Mouse (Mus musculus) activated CD4-positive, CD25-positive, alpha-beta regulatory T cell, adult 4 months (primary cell): ENCODE data around the gene Rel. TPM values are rescaled to one million over a fixed set of nuclear protein-coding genes. Genes with fewer than 3 reads are reported as not detected.
"Not testable (repeated sequence)": the region's sequence is repeated elsewhere in the genome, so short reads cannot be mapped to it uniquely, and the experiment has no call there.

ENCODE experiments used
- ATAC-seq: one replicate; pipeline ENCODE4 v1.8.0; 2017
- polyA plus RNA-seq, 2 experiments: library from polyadenylated mRNA; unstranded; fragments of 100-300 nt; shearing (Covaris generic); gene quantifications; one replicate each; pipeline ENCODE4 v1.2.1; 2017

Rel gene
- polyA plus RNA-seq, result 10 to 100 TPM; 19.5 to 23.8 TPM

DNA sequence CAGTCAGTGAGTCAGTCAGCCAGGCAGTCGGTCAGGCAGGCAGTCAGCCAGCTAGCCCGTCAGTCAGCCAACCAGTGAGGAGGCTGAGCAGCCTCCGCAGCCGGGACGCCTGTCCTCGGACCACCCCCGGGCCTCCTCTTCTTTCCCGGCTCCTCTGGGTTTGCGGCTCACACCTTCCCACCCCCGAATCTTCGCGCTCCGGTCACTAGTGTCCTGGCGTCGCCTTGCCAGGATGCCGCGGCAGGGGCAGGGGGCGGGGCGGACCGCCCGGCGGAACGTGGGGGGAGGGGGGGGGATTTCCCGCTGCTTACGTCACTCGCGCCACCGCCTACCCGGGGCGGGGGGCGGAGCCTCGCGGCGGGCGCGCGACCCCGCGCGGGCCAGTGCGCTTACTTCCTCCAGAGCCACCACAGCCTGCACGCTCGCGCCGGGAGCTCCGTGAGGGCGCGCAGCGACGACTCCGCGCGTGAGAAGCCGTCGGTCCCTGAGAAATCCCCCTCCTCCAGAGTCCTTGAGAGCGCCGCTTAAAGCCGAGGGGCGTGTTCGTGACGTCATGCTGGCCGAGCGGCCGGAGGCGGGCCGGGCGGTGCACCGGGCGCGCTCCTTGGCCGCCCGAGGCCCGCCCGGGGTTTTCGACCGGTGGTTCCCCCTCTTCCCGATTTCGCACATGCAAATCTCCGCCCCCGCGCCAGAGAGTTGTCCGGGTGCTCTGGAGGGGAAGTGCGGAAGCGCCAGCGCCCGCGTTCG, at the start of gene Rel:
Rel (minus strand) TSS at position 211 of the 747 bp plus-strand sequence.
- ATAC-seq, result peak; percentile 53

GRCm38 (mm10) chr11:23818745-23819144, 48.0 kb upstream of the Rel start:
- peak; percentile 67 for ATAC-seq

DNA sequence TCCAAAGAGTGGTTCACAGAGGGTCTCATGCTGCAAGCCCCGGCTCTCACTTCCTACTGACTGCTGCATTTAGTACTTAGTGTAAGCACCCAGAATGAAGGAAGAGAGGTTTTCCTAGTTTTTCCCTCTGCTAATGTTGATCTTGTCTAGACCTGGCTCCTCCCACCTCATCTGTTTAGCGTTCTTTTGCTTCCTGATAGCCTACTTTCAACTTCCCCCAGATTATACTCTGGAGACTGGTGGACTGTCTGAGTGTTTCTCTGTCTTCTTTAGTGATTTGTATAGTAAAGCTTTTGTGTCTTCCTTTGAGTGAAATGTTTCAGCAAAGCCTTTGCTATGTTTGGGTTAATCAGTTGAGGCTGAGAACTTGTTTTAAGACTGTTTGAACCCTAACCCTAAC, 40.0 kb upstream of the Rel start:
- no peak for ATAC-seq

DNA sequence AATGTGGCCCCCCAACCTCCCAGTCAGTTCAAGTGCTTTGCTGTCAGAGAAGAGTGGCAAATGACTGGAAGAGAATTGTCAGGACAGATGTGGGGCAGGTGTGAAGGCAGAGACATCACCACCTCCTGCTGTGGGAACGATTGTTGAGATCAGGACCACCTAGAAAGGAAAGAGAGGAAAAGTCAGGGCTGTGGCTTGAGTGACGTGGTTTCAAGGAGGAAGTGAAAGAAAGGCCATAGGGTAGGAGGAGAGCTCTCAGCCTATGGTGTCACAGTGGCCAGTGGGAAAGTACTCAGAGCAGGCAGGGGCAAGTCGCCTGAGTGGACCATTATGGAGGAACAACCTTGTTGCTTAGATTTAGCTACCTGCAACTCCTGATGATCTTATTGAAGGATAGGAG, 34.9 kb upstream of the Rel start:
- no peak for ATAC-seq

- ATAC-seq, result no peak
Observed at GRCm38 (mm10) chr11:23803136-23803535, 32.4 kb upstream of the Rel start.

DNA sequence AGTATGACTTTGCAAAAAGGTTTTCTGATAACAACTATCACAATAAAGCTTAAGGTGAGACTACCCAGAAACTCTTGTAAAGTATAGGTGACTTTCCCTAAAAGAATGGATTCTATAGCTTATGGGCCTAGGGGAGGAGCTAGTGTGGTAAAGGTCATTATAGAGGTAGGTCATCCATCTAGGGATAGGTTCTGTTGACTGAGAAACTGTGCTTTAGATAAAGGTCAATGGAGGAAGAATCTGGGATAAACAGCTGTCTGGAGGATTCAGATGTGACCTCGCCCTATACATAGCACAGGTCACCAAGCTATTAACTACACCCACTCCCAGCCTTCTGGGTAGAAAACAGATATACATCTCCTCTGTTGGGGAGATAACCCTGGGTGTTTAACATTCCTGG, 31.5 kb upstream of the Rel start:
- no peak for ATAC-seq

- ATAC-seq, result peak; percentile 40
Observed at GRCm38 (mm10) chr11:23801851-23802250, 31.1 kb upstream of the Rel start.

DNA sequence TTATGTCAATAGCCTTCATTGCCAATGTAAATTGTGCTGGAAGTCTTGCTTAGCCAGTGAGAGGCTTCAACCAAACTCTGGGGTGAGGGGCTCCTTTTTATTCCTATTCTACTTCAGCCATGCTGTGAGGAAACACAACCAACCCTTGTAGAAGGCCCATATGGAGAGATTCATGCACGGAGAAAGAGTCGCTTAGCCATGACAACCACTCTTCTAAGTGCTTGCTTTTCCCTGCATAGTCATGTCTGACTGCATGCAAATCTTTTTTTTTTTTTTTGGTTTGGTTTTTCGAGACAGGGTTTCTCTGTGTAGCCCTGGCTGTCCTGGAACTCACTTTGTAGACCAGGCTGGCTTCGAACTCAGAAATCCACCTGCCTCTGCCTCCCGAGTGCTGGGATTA, 12.9 kb upstream of the Rel start:
- ATAC-seq, result not testable (repeated sequence)

GRCm38 (mm10) chr11:23783085-23783484, 12.3 kb upstream of the Rel start:
- no peak for ATAC-seq

DNA sequence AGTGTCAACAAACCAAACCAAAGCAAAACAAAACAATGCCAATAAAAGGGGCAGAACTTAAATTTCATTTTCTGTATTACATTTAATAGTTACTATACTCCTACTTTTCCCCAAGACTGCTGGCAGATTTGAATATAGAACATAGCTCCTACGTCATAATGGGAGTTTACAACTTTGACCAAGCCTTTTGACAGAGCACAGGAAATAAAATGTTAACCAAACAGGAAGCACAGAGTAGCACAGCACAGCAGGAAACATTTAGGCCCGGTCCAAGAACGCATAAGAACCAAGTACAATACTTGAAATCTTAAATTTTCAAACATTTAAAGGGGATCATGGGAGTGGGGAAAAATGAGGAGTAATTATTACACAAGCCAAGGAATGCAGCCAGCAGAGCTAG, 11.3 kb upstream of the Rel start:
- peak; percentile 91 for ATAC-seq

GRCm38 (mm10) chr11:23778787-23779201, 8.0 kb upstream of the Rel start:
- ATAC-seq, result peak; percentile 44

- ATAC-seq, result no peak
Observed at GRCm38 (mm10) chr11:23772471-23772870, 1.7 kb upstream of the Rel start.

GRCm38 (mm10) chr11:23771507-23772097, 832 bp upstream of the Rel start:
- ATAC-seq, result peak; percentile 3

DNA sequence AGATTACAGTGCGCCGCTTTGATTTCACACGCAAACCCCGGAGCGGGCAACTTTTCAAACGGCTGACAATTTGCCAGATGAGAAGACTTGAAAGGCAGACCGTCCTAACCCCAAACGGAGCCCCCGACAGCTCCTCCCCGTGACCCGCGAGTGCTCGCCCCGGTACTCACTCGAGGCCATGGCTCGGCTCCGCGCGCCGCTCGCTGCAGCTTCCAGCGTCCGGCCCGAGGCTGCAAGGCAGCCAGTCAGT, 335 bp downstream of the Rel start:
- ATAC-seq, result no peak

- peak; percentile 46 for ATAC-seq
Observed at GRCm38 (mm10) chr11:23769686-23770509, 872 bp downstream of the Rel start.

GRCm38 (mm10) chr11:23769033-23769432, 1.7 kb downstream of the Rel start:
- no peak for ATAC-seq

DNA sequence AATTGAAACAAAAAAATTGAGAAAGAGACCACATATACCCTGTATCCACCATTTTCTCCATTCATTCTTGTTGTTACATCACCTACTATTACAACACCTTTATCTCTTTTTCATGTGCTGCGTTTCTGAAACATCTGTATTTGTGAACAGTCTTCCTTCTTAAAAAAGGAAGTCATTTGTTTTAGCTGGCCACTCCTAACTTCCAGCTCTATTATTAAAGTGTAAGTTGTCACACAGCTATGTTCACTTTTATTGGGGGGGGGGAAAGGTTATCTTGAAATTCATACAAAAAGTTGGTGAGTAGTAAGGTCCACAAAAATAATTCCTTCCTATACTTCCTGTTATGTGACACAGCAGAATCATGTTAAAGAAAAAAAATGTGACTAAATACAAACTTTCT, 2.8 kb downstream of the Rel start:
- no peak for ATAC-seq

- ATAC-seq, result not testable (repeated sequence)
Observed at GRCm38 (mm10) chr11:23767369-23767768, 3.4 kb downstream of the Rel start.

DNA sequence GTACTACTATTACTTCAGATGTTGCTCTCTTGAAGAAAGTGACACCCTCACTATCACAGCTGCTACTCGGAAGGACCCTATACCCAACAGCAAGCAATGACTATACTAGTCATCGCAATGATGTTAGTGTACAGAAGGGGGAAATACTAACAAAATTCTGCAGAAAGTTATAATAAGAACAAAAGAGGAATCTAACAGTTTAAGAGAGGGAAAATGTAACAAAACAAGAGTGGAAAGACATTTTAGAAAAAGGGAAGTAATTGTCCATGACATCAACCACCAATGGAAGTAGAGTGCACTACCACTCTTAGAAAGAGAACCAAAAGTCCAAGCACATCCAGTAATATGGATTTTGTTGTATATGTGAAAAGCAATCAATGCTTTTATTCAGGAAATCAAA, 8.1 kb downstream of the Rel start:
- no peak for ATAC-seq

GRCm38 (mm10) chr11:23758218-23758617, 12.6 kb downstream of the Rel start:
- no peak for ATAC-seq

- ATAC-seq, result peak; percentile 79
Observed at GRCm38 (mm10) chr11:23754329-23754728, 16.4 kb downstream of the Rel start.

- ATAC-seq, result no peak
Observed at GRCm38 (mm10) chr11:23753136-23753710, 17.5 kb downstream of the Rel start.

DNA sequence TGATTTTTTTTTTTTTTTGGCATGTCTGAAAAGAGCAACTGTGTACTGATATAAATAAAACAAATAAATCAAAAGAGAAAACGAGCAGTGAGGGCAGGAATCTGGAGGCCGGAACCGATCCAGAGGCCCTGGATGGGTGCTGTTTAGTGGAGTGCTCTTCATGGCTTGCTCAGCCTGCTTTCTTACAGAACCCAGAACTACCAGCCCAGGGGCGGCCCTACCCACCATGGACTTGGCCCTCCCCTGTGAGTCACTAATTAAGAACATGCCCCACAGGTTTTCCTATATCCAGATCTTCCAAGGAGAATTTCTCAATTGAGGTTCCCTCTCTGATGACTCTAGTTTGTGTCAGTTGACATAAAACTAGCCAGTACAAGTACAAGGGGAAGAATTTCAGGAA, 24.7 kb downstream of the Rel start:
- ATAC-seq, result no peak

DNA sequence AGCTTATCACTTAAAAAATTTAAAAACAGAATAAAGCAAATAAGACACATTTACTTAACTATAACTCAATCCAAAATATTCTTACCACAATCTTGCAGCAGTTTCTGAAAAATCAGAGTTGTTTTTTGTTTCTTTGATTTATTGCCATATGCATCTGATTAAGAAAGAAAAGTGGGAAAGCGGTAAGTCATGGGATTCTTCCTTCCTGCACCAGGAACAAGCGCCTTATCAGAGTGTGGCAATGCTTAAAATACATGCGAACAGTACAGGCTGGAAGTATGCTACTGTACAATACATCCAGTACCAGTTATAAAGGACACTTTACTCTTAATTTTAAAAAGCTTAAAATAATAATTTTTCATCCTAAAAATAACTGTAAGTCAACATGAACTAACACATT, 26.4 kb downstream of the Rel start:
- ATAC-seq, result no peak
